Comparison of ENCODE assay signal across 9 mouse cellular contexts in the genomic region with DNA sequence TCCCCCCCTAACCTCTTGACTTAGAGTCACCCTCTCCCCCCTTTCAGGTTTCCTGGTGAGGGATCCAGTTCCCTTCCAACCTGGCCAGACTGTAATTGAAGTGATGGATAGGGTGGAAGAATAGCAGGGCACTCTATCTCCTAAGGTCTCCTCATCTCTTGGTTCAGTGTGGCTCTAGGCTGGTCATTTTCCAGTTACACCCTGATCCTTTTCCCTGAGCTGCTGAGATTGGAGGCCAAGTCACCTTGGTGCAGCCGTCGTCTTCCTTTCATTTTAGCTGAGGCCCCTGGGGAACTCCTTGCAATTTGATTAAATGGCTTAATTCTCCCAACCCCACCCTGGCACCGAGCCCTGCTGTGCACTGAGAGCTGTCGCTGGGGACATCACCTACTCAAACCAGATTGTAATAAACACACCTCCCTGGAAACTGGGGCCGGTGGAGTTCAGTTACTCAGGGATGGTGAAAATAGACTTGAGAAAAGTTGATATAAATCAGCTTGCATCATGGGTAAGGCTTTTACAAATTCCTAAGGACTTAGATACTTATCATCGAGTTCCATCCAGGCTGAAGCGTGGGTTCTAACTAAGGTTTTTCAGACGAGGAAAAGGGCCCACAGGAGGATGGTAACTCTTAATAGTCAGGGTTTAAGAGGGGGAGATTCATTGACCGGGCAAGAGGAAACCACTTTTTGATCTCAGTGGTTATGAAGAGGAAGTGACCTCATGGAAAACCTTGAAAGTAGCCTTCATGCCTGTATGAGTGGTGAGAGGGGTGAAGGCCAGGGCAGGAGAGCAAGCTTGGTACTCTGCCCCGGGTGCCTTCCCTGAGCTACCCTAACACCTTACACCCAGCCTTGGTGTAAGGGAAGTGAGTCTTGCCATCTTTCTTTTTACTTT. TPM values are rescaled to one million over a fixed set of nuclear protein-coding genes. Genes with fewer than 3 reads are reported as not detected.
DNase-seq lines count a peak whose midpoint lies in the region; ATAC-seq and TF ChIP-seq lines count a peak whose summit lies in the region.
"Had no signal": no experiment of that assay in that cellular context is flagged by ENCODE, and none has a peak within 500 bp of the region (broad histone marks: within the 10 kb centered on the region; RNA-seq: fewer than 3 reads in every experiment).

No protein-coding gene starts in this region.

- peaks cover 4% of the 10 kb centered on the region; the same call in 1 of the 2 replicates for H3K4me1 ChIP-seq in heart, embryonic 11.5 days (ENCODE audit: control insufficient read depth, insufficient read depth, low read length)
- peaks cover 15% of the 10 kb centered on the region for H3K4me1 ChIP-seq in E14TG2a.4 (replicated peaks; ENCODE audit: low read depth, low read length)
- peaks cover 55% of the 10 kb centered on the region for H3K4me1 ChIP-seq in megakaryocyte, embryonic 14.5 days
- H3K4me1 ChIP-seq in heart, embryonic 10.5 days, result peaks cover 9% of the 10 kb centered on the region

- no peak for DNase-seq in heart, postnatal 14 days
- peak; percentile 84 for DNase-seq in induced T-regulatory cell, adult 2 months (ENCODE audit: low read depth)
- no peak for DNase-seq in gastrocnemius, adult 18-20 months (ENCODE audit: low spot score)
- DNase-seq in urinary bladder, postnatal 4 days (ENCODE audit: low spot score in 2 of 2), result no peak
- DNase-seq in heart, embryonic 10.5 days (ENCODE audit: low spot score), result no peak

- peak; percentile 35; the same call in 1 of the 2 replicates for ATAC-seq in heart, embryonic 11.5 days (replicated peaks; ENCODE audit: insufficient number of reproducible peaks, low FRiP score, low TSS enrichment)

- TF ChIP-seq CTCF in E14TG2a.4 (conservative IDR thresholded peaks at IDR 0.05; ENCODE audit: low read length), result no peak

- H3K9me3 ChIP-seq in heart, embryonic 11.5 days (replicated peaks; ENCODE audit: control insufficient read depth, low read length), result no peaks in the 10 kb centered on the region
- no peaks in the 10 kb centered on the region for H3K9me3 ChIP-seq in E14TG2a.4 (ENCODE audit: low read length)
- H3K9me3 ChIP-seq in megakaryocyte, embryonic 14.5 days, result no peaks in the 10 kb centered on the region
- H3K9me3 ChIP-seq in heart, embryonic 10.5 days, result no peaks in the 10 kb centered on the region
- H3K9me3 ChIP-seq: neural tube, embryonic 12.5 days had no signal

- H3K9ac ChIP-seq in heart, embryonic 11.5 days (ENCODE audit: low read depth, low read length), result no peak overlapping the region

- no peak overlapping the region for H3K4me2 ChIP-seq in heart, embryonic 11.5 days

- no peak overlapping the region for H3K27ac ChIP-seq in heart, embryonic 11.5 days (ENCODE audit: low read depth, low read length)
- H3K27ac ChIP-seq in heart, embryonic 10.5 days, result no peak overlapping the region
- H3K27ac ChIP-seq: neural tube, embryonic 12.5 days had no signal

- H3K27me3 ChIP-seq in heart, embryonic 11.5 days (ENCODE audit: control insufficient read depth, insufficient read depth, low read length), result peaks cover 8% of the 10 kb centered on the region
- peaks cover 40% of the 10 kb centered on the region for H3K27me3 ChIP-seq in E14TG2a.4 (ENCODE audit: insufficient read depth, low read length)
- H3K27me3 ChIP-seq in megakaryocyte, embryonic 14.5 days (replicated peaks), result peaks cover 31% of the 10 kb centered on the region
- peaks cover 39% of the 10 kb centered on the region for H3K27me3 ChIP-seq in heart, embryonic 10.5 days (ENCODE audit: insufficient read depth, poor library complexity, severe bottlenecking)

- WGBS in heart, embryonic 11.5 days (ENCODE audit: insufficient replicate concordance), result 40% methylated on average over 10 of the region's 10 CpGs
- WGBS in heart, embryonic 10.5 days, result 45% methylated on average over 10 of the region's 10 CpGs

- no peak overlapping the region for H3K4me3 ChIP-seq in heart, embryonic 11.5 days (ENCODE audit: low read depth, low read length)
- H3K4me3 ChIP-seq in E14TG2a.4 (replicated peaks; ENCODE audit: low read length), result 0 out of 2 replicates have a peak overlapping the region, but pooled peaks have one; percentile 35
- H3K4me3 ChIP-seq in megakaryocyte, embryonic 14.5 days (replicated peaks), result peak overlapping the region; percentile 23
- no peak overlapping the region for H3K4me3 ChIP-seq in heart, embryonic 10.5 days

- intact Hi-C loops in heart, postnatal 14 days (cut with DNase I), result no loop called here

- no peaks in the 10 kb centered on the region for H3K36me3 ChIP-seq in heart, embryonic 11.5 days (ENCODE audit: control insufficient read depth, insufficient read depth, low read length)
- no peaks in the 10 kb centered on the region; the same call in 1 of the 2 replicates for H3K36me3 ChIP-seq in E14TG2a.4 (ENCODE audit: insufficient read depth, low read length)
- no peaks in the 10 kb centered on the region for H3K36me3 ChIP-seq in megakaryocyte, embryonic 14.5 days (replicated peaks; ENCODE audit: low read length)
- no peaks in the 10 kb centered on the region for H3K36me3 ChIP-seq in heart, embryonic 10.5 days
- H3K36me3 ChIP-seq: neural tube, embryonic 12.5 days had no signal

RNA-seq across cellular contexts. Expression of a gene that starts 1.1 kb away (rescaled TPM):
- 0.52 and 0.83 TPM in 2 replicates for polyA plus RNA-seq in heart, embryonic 11.5 days (2014; fragmentation: Nextera tagmentation; extraction: Ambion mirVana)
- total RNA-seq in heart, postnatal 14 days (2021), result under 1 TPM in 1 of 2 experiments, not detected in 1; 0.12 TPM
- not detected in 2 replicates for polyA plus RNA-seq in megakaryocyte, embryonic 14.5 days (2012; ENCODE audit: insufficient read depth, low replicate concordance)
- not detected for total RNA-seq in gastrocnemius, adult 18-20 months (2021)
- 0.46 and 2.0 TPM in 2 replicates for polyA plus RNA-seq in heart, embryonic 10.5 days (2016; fragmentation: Nextera tagmentation; extraction: Ambion mirVana)

RNA-seq across cellular contexts. Expression of a gene that starts 10.3 kb away (rescaled TPM):
- 2.9 and 3.0 TPM in 2 replicates for polyA plus RNA-seq in heart, embryonic 11.5 days (2014; fragmentation: Nextera tagmentation; extraction: Ambion mirVana)
- under 1 TPM; 0.65 to 0.66 TPM for total RNA-seq in heart, postnatal 14 days (2021)
- polyA plus RNA-seq in megakaryocyte, embryonic 14.5 days (2012; ENCODE audit: insufficient read depth, low replicate concordance), result 0.37 TPM in 1 of 2 replicates, not detected in the other
- under 1 TPM; 0.25 to 0.64 TPM for total RNA-seq in gastrocnemius, adult 18-20 months (2021)
- 4.3 and 7.1 TPM in 2 replicates for polyA plus RNA-seq in heart, embryonic 10.5 days (2016; fragmentation: Nextera tagmentation; extraction: Ambion mirVana)

RNA-seq across cellular contexts. Expression of a gene that starts 22.3 kb away (rescaled TPM):
- 6.7 and 11.4 TPM in 2 replicates for polyA plus RNA-seq in heart, embryonic 11.5 days (2014; fragmentation: Nextera tagmentation; extraction: Ambion mirVana)
- total RNA-seq in heart, postnatal 14 days (2021), result 1 to 10 TPM; 5.0 to 5.4 TPM
- polyA plus RNA-seq in megakaryocyte, embryonic 14.5 days (2012; ENCODE audit: insufficient read depth, low replicate concordance), result 1.5 TPM in 1 of 2 replicates, not detected in the other
- total RNA-seq in gastrocnemius, adult 18-20 months (2021), result 1 to 10 TPM; 1.1 to 1.3 TPM
- 7.0 and 10.1 TPM in 2 replicates for polyA plus RNA-seq in heart, embryonic 10.5 days (2016; fragmentation: Nextera tagmentation; extraction: Ambion mirVana)

RNA-seq across cellular contexts. Expression of a gene that starts 38.8 kb away (rescaled TPM):
- polyA plus RNA-seq in heart, embryonic 11.5 days (2014; fragmentation: Nextera tagmentation; extraction: Ambion mirVana), result 117 and 140 TPM in 2 replicates
- total RNA-seq in heart, postnatal 14 days (2021), result 10 to 100 TPM; 46.5 to 47.9 TPM
- polyA plus RNA-seq in megakaryocyte, embryonic 14.5 days (2012; ENCODE audit: insufficient read depth, low replicate concordance), result 28.3 and 75.7 TPM in 2 replicates
- total RNA-seq in gastrocnemius, adult 18-20 months (2021), result 10 to 100 TPM; 29.5 to 32.4 TPM
- polyA plus RNA-seq in heart, embryonic 10.5 days (2016; fragmentation: Nextera tagmentation; extraction: Ambion mirVana), result 144 and 157 TPM in 2 replicates

RNA-seq across cellular contexts. Expression of a gene that starts 43.9 kb away (rescaled TPM):
- 59.4 and 64.1 TPM in 2 replicates for polyA plus RNA-seq in heart, embryonic 11.5 days (2014; fragmentation: Nextera tagmentation; extraction: Ambion mirVana)
- 10 to 100 TPM; 18.6 to 19.1 TPM for total RNA-seq in heart, postnatal 14 days (2021)
- polyA plus RNA-seq in megakaryocyte, embryonic 14.5 days (2012; ENCODE audit: insufficient read depth, low replicate concordance), result 4.7 and 21.6 TPM in 2 replicates
- 10 to 100 TPM; 14.4 to 14.8 TPM for total RNA-seq in gastrocnemius, adult 18-20 months (2021)
- 72.1 and 87.4 TPM in 2 replicates for polyA plus RNA-seq in heart, embryonic 10.5 days (2016; fragmentation: Nextera tagmentation; extraction: Ambion mirVana)

Comparison
In these comparisons a context has a peak if more than half of its experiments do, and no peak if none do; other contexts are left out.
1. H3K4me3 ChIP-seq: peak in E14TG2a.4 (single experiment) and megakaryocyte, embryonic 14.5 days (single experiment); none in heart, embryonic 11.5 days (single experiment) and heart, embryonic 10.5 days (single experiment).